Mouse (Mus musculus) CH12.LX (cell line): ENCODE measurements at regions not wholly inside any gene's neighbourhood (a gene's known extent, or its start where the extent isn't known, plus 50 kb on each side); places are given as distances from the start of the nearest gene placed in this dataset.
"Not testable (repeated sequence)": the region's sequence is repeated elsewhere in the genome, so short reads cannot be mapped to it uniquely, and the experiment has no call there.

Source experiments
- DNase-seq: peaks from one replicate; pipeline ENCODE4 v3.0.0-alpha.2; 2013; ENCODE audit errors: extremely low read depth
- H3K27ac ChIP-seq: 2 replicates; pipeline ENCODE4 v1.5.1; 2012; ENCODE audit warnings: low read depth, mild to moderate bottlenecking, control low read depth, moderate library complexity; ENCODE audit not compliant: insufficient read depth
- H3K27me3 ChIP-seq: replicated peaks from 2 replicates; pipeline ENCODE3; 2012; ENCODE audit warnings: inconsistent platforms
- H3K36me3 ChIP-seq, 2 experiments: replicated peaks in 1 of 2; 2 replicates each; pipeline versions ENCODE3 to v1.6.1; 2012; ENCODE audit warnings: inconsistent platforms in 1 of 2, low read length in 1 of 2, mild to moderate bottlenecking in 1 of 2, mixed read lengths in 1 of 2, moderate library complexity in 1 of 2; ENCODE audit not compliant: control insufficient read depth in 1 of 2, insufficient read depth in 1 of 2
- H3K4me1 ChIP-seq, 2 experiments: 2 replicates each; pipeline ENCODE4 v1.6.1; 2012; ENCODE audit warnings: inconsistent platforms in 1 of 2, moderate library complexity in 1 of 2; ENCODE audit not compliant: insufficient read depth in 2 of 2, control insufficient read depth in 1 of 2
- H3K4me2 ChIP-seq: 2 replicates; pipeline ENCODE4 v1.6.1; 2012; ENCODE audit warnings: low read depth, mild to moderate bottlenecking, control low read depth; ENCODE audit not compliant: poor library complexity, insufficient read depth, severe bottlenecking
- H3K4me3 ChIP-seq, 3 experiments: fragments of 150-350 bp in 1 of 3; sonication (generic) in 1 of 3; replicated peaks in 1 of 3; 2 replicates each; pipeline versions ENCODE3 to v1.5.1; 2011 to 2012; ENCODE audit warnings: low read depth in 2 of 3, low read length in 2 of 3, mild to moderate bottlenecking in 2 of 3, moderate library complexity in 2 of 3, control low read depth in 1 of 3, improper control_type of control experiment in 1 of 3, inconsistent platforms in 1 of 3, mixed read lengths in 1 of 3; ENCODE audit not compliant: poor library complexity in 1 of 3
- H3K79me2 ChIP-seq: replicated peaks from 2 replicates; pipeline ENCODE4 v1.6.1; 2012; ENCODE audit warnings: mild to moderate bottlenecking, moderate library complexity; ENCODE audit not compliant: control insufficient read depth, poor library complexity, insufficient read depth, severe bottlenecking; ENCODE audit errors: extremely low read depth
- H3K9ac ChIP-seq: 2 replicates; pipeline ENCODE4 v1.6.1; 2012; ENCODE audit warnings: low read depth, mild to moderate bottlenecking, control low read depth, moderate library complexity; ENCODE audit not compliant: insufficient read depth
- H3K9me3 ChIP-seq: replicated peaks from 2 replicates; pipeline ENCODE3; 2012; ENCODE audit warnings: low read length, inconsistent platforms, mixed read lengths
- BHLHE40 ChIP-seq: IDR thresholded peaks from 2 replicates; pipeline ENCODE4 v1.6.1; 2011; ENCODE audit warnings: mild to moderate bottlenecking, low read depth, low read length, improper control_type of control experiment
- CHD2 ChIP-seq: IDR thresholded peaks from 2 replicates; pipeline ENCODE4 v1.6.1; 2011; ENCODE audit warnings: low read length, improper control_type of control experiment
- ELF1 ChIP-seq: IDR thresholded peaks from 2 replicates; pipeline ENCODE4 v1.6.1; 2014; ENCODE audit warnings: low read depth, mild to moderate bottlenecking, inconsistent platforms, low read length, improper control_type of control experiment
- EP300 ChIP-seq: IDR thresholded peaks from 2 replicates; pipeline ENCODE4 v1.6.1; 2011; ENCODE audit warnings: low read length, improper control_type of control experiment
- ETS1 ChIP-seq: conservative IDR thresholded peaks from 2 replicates; pipeline ENCODE4 v1.6.1; 2012; ENCODE audit warnings: low read depth, mild to moderate bottlenecking, inconsistent platforms, low read length, improper control_type of control experiment, moderate library complexity
- IRF4 ChIP-seq: IDR thresholded peaks from 2 replicates; pipeline ENCODE4 v1.6.1; 2014; ENCODE audit warnings: low read depth, mild to moderate bottlenecking, inconsistent platforms, low read length, improper control_type of control experiment
- JUN ChIP-seq: IDR thresholded peaks from 2 replicates; pipeline ENCODE4 v1.6.1; 2011; ENCODE audit warnings: low read depth, mild to moderate bottlenecking, low read length, improper control_type of control experiment, moderate library complexity; ENCODE audit not compliant: insufficient read depth
- JUND ChIP-seq: conservative IDR thresholded peaks from 2 replicates; pipeline ENCODE4 v1.6.1; 2011; ENCODE audit warnings: low read depth, low read length, improper control_type of control experiment
- KAT2A ChIP-seq: IDR thresholded peaks from 2 replicates; pipeline ENCODE4 v1.6.1; 2012; ENCODE audit warnings: low read length, improper control_type of control experiment, inconsistent platforms; ENCODE audit not compliant: insufficient replicate concordance
- MAFK ChIP-seq: IDR thresholded peaks from 2 replicates; pipeline ENCODE4 v1.6.1; 2011; ENCODE audit warnings: low read length, improper control_type of control experiment; ENCODE audit not compliant: insufficient replicate concordance
- MAX ChIP-seq: IDR thresholded peaks from 2 replicates; pipeline ENCODE4 v1.6.1; 2011; ENCODE audit warnings: low read length, improper control_type of control experiment
- MAZ ChIP-seq: IDR thresholded peaks from 2 replicates; pipeline ENCODE4 v1.6.1; 2012; ENCODE audit warnings: low read depth, mild to moderate bottlenecking, inconsistent platforms, low read length, improper control_type of control experiment, moderate library complexity
- MEF2A ChIP-seq: IDR thresholded peaks from 2 replicates; pipeline ENCODE4 v1.6.1; 2014; ENCODE audit warnings: low read depth, mild to moderate bottlenecking, inconsistent platforms, low read length, improper control_type of control experiment, borderline replicate concordance
- MYC ChIP-seq: IDR thresholded peaks from 2 replicates; pipeline ENCODE4 v1.6.1; 2011; ENCODE audit warnings: low read depth, mild to moderate bottlenecking, improper control_type of control experiment, low read length
- NRF1 ChIP-seq: IDR thresholded peaks from 2 replicates; pipeline ENCODE4 v1.6.1; 2014; ENCODE audit warnings: low read depth, mild to moderate bottlenecking, inconsistent platforms, low read length, improper control_type of control experiment, moderate library complexity
- POLR2A ChIP-seq: IDR thresholded peaks from 2 replicates; pipeline ENCODE4 v1.6.1; 2011; ENCODE audit warnings: low read depth, mild to moderate bottlenecking, improper control_type of control experiment, low read length
- POLR2AphosphoS2 ChIP-seq: IDR thresholded peaks from 2 replicates; pipeline ENCODE4 v1.6.1; 2011; ENCODE audit warnings: low read depth, low read length, improper control_type of control experiment
- RCOR1 ChIP-seq: conservative IDR thresholded peaks from 2 replicates; pipeline ENCODE4 v1.6.1; 2012; ENCODE audit warnings: low read depth, mild to moderate bottlenecking, inconsistent platforms, low read length, improper control_type of control experiment
- SIN3A ChIP-seq: IDR thresholded peaks from 2 replicates; pipeline ENCODE4 v1.6.1; 2012; ENCODE audit warnings: low read length, improper control_type of control experiment, inconsistent platforms
- SMC3 ChIP-seq: IDR thresholded peaks from 2 replicates; pipeline ENCODE4 v1.6.1; 2011; ENCODE audit warnings: low read depth, low read length, improper control_type of control experiment
- TCF12 ChIP-seq: IDR thresholded peaks from 2 replicates; pipeline ENCODE4 v1.6.1; 2014; ENCODE audit warnings: low read depth, mild to moderate bottlenecking, inconsistent platforms, low read length, improper control_type of control experiment
- ZMIZ1 ChIP-seq: IDR thresholded peaks from 2 replicates; pipeline ENCODE4 v1.6.1; 2012; ENCODE audit warnings: low read depth, mild to moderate bottlenecking, inconsistent platforms, low read length, improper control_type of control experiment
- dilution Hi-C: fragments of 300-500 bp; cut with MboI; formaldehyde crosslinking; loops from 2 replicates; pipeline ENCODE4 v1.14.3; 2020; ENCODE audit warnings: low sequenced_read_pairs; ENCODE audit not compliant: extremely low pct_unique_long_range_greater_than_20kb, extremely low pct_ligation_motif_present
- in situ Hi-C: fragments of 300-500 bp; cut with MboI; formaldehyde crosslinking; loops from 3 replicates; pipeline ENCODE4 v1.14.3; 2019; ENCODE audit warnings: low sequenced_read_pairs, low pct_ligation_motif_present, low pct_unique_long_range_greater_than_20kb, mixed read lengths

DNA sequence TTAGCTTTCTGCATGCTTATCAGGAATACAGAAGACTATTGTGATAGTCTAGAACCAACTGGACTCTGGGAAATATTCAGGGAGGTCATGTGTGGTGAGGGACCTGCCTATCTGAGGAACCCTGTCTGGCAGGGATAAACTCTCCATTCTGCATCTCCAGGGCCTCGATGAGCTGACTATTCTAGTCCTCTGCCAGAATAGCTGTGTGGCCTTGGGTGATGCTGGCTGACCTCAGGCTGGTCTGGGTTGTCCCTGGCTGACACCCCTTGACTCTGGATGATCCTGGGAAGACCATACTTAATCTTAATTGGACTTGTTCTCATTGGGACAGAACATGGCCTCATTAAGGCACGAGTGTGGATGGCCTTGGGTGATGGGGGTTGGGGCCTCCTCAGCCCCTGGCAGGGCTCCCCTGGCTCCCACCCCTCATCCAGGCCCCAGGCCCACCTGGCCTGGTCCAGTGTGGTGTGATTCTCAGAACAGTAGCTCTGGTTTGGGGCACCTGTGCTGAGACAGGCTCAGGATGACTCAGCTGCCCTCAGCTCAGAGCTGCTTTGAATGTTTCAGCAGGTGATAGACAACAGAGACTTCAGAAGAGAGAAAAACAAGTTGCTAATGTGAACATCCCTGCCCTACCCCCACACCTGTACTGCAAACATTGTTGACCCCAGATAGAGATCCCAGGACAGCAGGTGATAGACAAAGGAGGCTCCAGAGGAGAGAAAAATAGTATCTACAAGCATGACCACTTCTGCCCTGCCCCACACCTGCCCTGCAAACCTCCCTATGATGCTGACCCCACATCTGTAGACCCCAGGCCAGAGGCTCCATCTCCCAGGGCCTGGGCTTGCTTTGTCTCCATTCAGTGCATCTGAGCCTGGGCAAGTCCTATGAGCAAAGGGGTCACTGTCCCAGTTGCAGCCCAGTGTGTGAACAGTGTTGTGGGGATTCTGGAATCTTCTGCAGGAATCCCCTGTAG is 68.0 kb downstream of the Tmem121 start:
- peak overlapping the region; percentile 99 for H3K27ac ChIP-seq
- H3K4me2 ChIP-seq, H3K9me3 ChIP-seq, H3K27me3 ChIP-seq, H3K79me2 ChIP-seq, dilution Hi-C loops, H3K4me3 ChIP-seq: not testable (repeated sequence)
- DNase-seq: peak; percentile 76
- H3K9ac ChIP-seq: peak overlapping the region; percentile 59
- in situ Hi-C loops: loop anchor here (25.0 kb wide), 1 partner anchor 184 kb away; no protein-coding TSS in a partner anchor
- H3K4me1 ChIP-seq: peaks cover 72 to 97% of the 10 kb centered on the region in 2 experiments
- peaks cover 11 to 34% of the 10 kb centered on the region in 2 experiments for H3K36me3 ChIP-seq
- peak; percentile 48 for TF ChIP-seq ETS1
- peak; percentile 84 for TF ChIP-seq MEF2A
- peak; percentile 68; the same call in 1 of the 2 replicates for TF ChIP-seq MAZ
- TF ChIP-seq KAT2A: 0 out of 2 replicates have a peak, but pooled peaks have one; percentile 50
- TF ChIP-seq BHLHE40: peak; percentile 76
- TF ChIP-seq SIN3A: peak; percentile 78
- peak; percentile 92 for TF ChIP-seq CHD2
- peak; percentile 98 for TF ChIP-seq TCF12
- TF ChIP-seq ELF1: 0 out of 2 replicates have a peak, but pooled peaks have one; percentile 34
- TF ChIP-seq EP300: peak; percentile 91
- TF ChIP-seq RCOR1: peak; percentile 33; the same call in 1 of the 2 replicates
- peak; percentile 5; the same call in 1 of the 2 replicates for TF ChIP-seq SMC3
- TF ChIP-seq JUN: peak; percentile 45; the same call in 1 of the 2 replicates
- TF ChIP-seq JUND: peak; percentile 60
- peak; percentile 22; the same call in 1 of the 2 replicates for TF ChIP-seq POLR2A
- peak; percentile 15; the same call in 1 of the 2 replicates for TF ChIP-seq NRF1
- peak; percentile 51; the same call in 1 of the 2 replicates for TF ChIP-seq MAX
- peak; percentile 90 for TF ChIP-seq IRF4
- TF ChIP-seq POLR2AphosphoS2: peak; percentile 23
- peak; percentile 56; the same call in 1 of the 2 replicates for TF ChIP-seq MAFK
- peak; percentile 46; the same call in 1 of the 2 replicates for TF ChIP-seq ZMIZ1
- TF ChIP-seq MYC: 0 out of 2 replicates have a peak, but pooled peaks have one; percentile 30
